Mouse (Mus musculus): ENCODE data around the gene Foxo3. TPM values are rescaled to one million over a fixed set of nuclear protein-coding genes. Genes with fewer than 3 reads are reported as not detected.

Foxo3 gene
- polyA plus RNA-seq, 1 experiment from 2014 or later: 7.1 TPM

GRCm38 (mm10) chr10:42235321-42235720 lies 41.2 kb downstream of the Foxo3 start:
- Histone ChIP-seq H3K4me3 (ENCODE audit: control insufficient read depth in 1 of 2, insufficient read depth in 1 of 2, low read depth in 1 of 2, low read length in 2 of 2) (no peak overlapping the region), H3K27ac (replicated peaks in 1 of 2; ENCODE audit: control insufficient read depth in 1 of 2, insufficient read depth in 1 of 2, low read depth in 2 of 2, low read length in 2 of 2) (no peak overlapping the region), H3K36me3 (ENCODE audit: control insufficient read depth, insufficient read depth, low read length) (0 out of 2 replicates have a peak, but pooled peaks cover 3% of the 10 kb centered on the region), H3K9me3 (ENCODE audit: control insufficient read depth, low read length) (no peaks in the 10 kb centered on the region), H3K9ac (ENCODE audit: low read length) (no peak overlapping the region), H3K4me2 (ENCODE audit: low read length) (no peak overlapping the region), H3K27me3 (ENCODE audit: control insufficient read depth, insufficient read depth, low read length) (no peaks in the 10 kb centered on the region), H3K4me1 (ENCODE audit: control insufficient read depth in 2 of 2, insufficient read depth in 2 of 2, low read length in 2 of 2) (peaks cover 9 to 21% of the 10 kb centered on the region in 2 experiments; a peak in 3 of 4 replicates)
- no peak for ATAC-seq (ENCODE audit: insufficient number of reproducible peaks, insufficient read depth, low FRiP score, low read depth)
- WGBS: 73% methylated on average over 6 of the region's 6 CpGs

GRCm38 (mm10) chr10:42232977-42233376 lies 43.6 kb downstream of the Foxo3 start:
- 91% methylated on average over 11 of the region's 11 CpGs for WGBS

GRCm38 (mm10) chr10:42231847-42232246 lies 44.7 kb downstream of the Foxo3 start:
- no peak for ATAC-seq (ENCODE audit: insufficient number of reproducible peaks, insufficient read depth, low FRiP score, low read depth)
- 94% methylated on average over 8 of the region's 8 CpGs for WGBS
- H3K27ac ChIP-seq (replicated peaks in 1 of 2; ENCODE audit: control insufficient read depth in 1 of 2, insufficient read depth in 1 of 2, low read depth in 2 of 2, low read length in 2 of 2): no peak overlapping the region
- H3K4me1 ChIP-seq (ENCODE audit: control insufficient read depth in 2 of 2, insufficient read depth in 2 of 2, low read length in 2 of 2): peaks cover 4 to 19% of the 10 kb centered on the region in 2 experiments; a peak in 3 of 4 replicates
- H3K9ac ChIP-seq (ENCODE audit: low read length): no peak overlapping the region
- no peaks in the 10 kb centered on the region for H3K9me3 ChIP-seq (ENCODE audit: control insufficient read depth, low read length)
- no peaks in the 10 kb centered on the region for H3K27me3 ChIP-seq (ENCODE audit: control insufficient read depth, insufficient read depth, low read length)
- no peak overlapping the region for H3K4me3 ChIP-seq (ENCODE audit: control insufficient read depth in 1 of 2, insufficient read depth in 1 of 2, low read depth in 1 of 2, low read length in 2 of 2)
- 0 out of 2 replicates have a peak, but pooled peaks cover 4% of the 10 kb centered on the region for H3K36me3 ChIP-seq (ENCODE audit: control insufficient read depth, insufficient read depth, low read length)
- no peak overlapping the region for H3K4me2 ChIP-seq (ENCODE audit: low read length)

More at GRCm38 (mm10) chr10:42232977-42233376, 43.6 kb downstream of the Foxo3 start:
- Histone ChIP-seq H3K4me3 (ENCODE audit: control insufficient read depth in 1 of 2, insufficient read depth in 1 of 2, low read depth in 1 of 2, low read length in 2 of 2) (no peak overlapping the region), H3K4me1 (ENCODE audit: control insufficient read depth in 2 of 2, insufficient read depth in 2 of 2, low read length in 2 of 2) (peaks cover 4 to 16% of the 10 kb centered on the region in 2 experiments; a peak in 3 of 4 replicates), H3K4me2 (ENCODE audit: low read length) (no peak overlapping the region), H3K27ac (replicated peaks in 1 of 2; ENCODE audit: control insufficient read depth in 1 of 2, insufficient read depth in 1 of 2, low read depth in 2 of 2, low read length in 2 of 2) (no peak overlapping the region), H3K9me3 (ENCODE audit: control insufficient read depth, low read length) (no peaks in the 10 kb centered on the region), H3K36me3 (ENCODE audit: control insufficient read depth, insufficient read depth, low read length) (0 out of 2 replicates have a peak, but pooled peaks cover 3% of the 10 kb centered on the region), H3K9ac (ENCODE audit: low read length) (no peak overlapping the region), H3K27me3 (ENCODE audit: control insufficient read depth, insufficient read depth, low read length) (no peaks in the 10 kb centered on the region)
- ATAC-seq (ENCODE audit: insufficient number of reproducible peaks, insufficient read depth, low FRiP score, low read depth): no peak

- H3K36me3 ChIP-seq (ENCODE audit: control insufficient read depth, insufficient read depth, low read length): 0 out of 2 replicates have a peak, but pooled peaks cover 11% of the 10 kb centered on the region
- no peak overlapping the region for H3K27ac ChIP-seq (replicated peaks in 1 of 2; ENCODE audit: control insufficient read depth in 1 of 2, insufficient read depth in 1 of 2, low read depth in 2 of 2, low read length in 2 of 2)
- H3K4me3 ChIP-seq (ENCODE audit: control insufficient read depth in 1 of 2, insufficient read depth in 1 of 2, low read depth in 1 of 2, low read length in 2 of 2): no peak overlapping the region
- peaks cover 4 to 19% of the 10 kb centered on the region in 2 experiments; a peak in 3 of 4 replicates for H3K4me1 ChIP-seq (ENCODE audit: control insufficient read depth in 2 of 2, insufficient read depth in 2 of 2, low read length in 2 of 2)
- WGBS: 79% methylated on average over 3 of the region's 3 CpGs
- H3K27me3 ChIP-seq (ENCODE audit: control insufficient read depth, insufficient read depth, low read length): no peaks in the 10 kb centered on the region
- no peak overlapping the region for H3K4me2 ChIP-seq (ENCODE audit: low read length)
- ATAC-seq (ENCODE audit: insufficient number of reproducible peaks, insufficient read depth, low FRiP score, low read depth): no peak
- no peak overlapping the region for H3K9ac ChIP-seq (ENCODE audit: low read length)
- no peaks in the 10 kb centered on the region for H3K9me3 ChIP-seq (ENCODE audit: control insufficient read depth, low read length)
Measured at GRCm38 (mm10) chr10:42231100-42231541, 45.4 kb downstream of the Foxo3 start.

- peaks cover 4 to 19% of the 10 kb centered on the region in 2 experiments; a peak in 3 of 4 replicates for H3K4me1 ChIP-seq (ENCODE audit: control insufficient read depth in 2 of 2, insufficient read depth in 2 of 2, low read length in 2 of 2)
- ATAC-seq (ENCODE audit: insufficient number of reproducible peaks, insufficient read depth, low FRiP score, low read depth): no peak
- H3K4me3 ChIP-seq (ENCODE audit: control insufficient read depth in 1 of 2, insufficient read depth in 1 of 2, low read depth in 1 of 2, low read length in 2 of 2): no peak overlapping the region
- H3K27ac ChIP-seq (replicated peaks in 1 of 2; ENCODE audit: control insufficient read depth in 1 of 2, insufficient read depth in 1 of 2, low read depth in 2 of 2, low read length in 2 of 2): no peak overlapping the region
- 95% methylated on average over 5 of the region's 5 CpGs for WGBS
- H3K9ac ChIP-seq (ENCODE audit: low read length): no peak overlapping the region
- H3K4me2 ChIP-seq (ENCODE audit: low read length): no peak overlapping the region
- 0 out of 2 replicates have a peak, but pooled peaks cover 11% of the 10 kb centered on the region for H3K36me3 ChIP-seq (ENCODE audit: control insufficient read depth, insufficient read depth, low read length)
- H3K9me3 ChIP-seq (ENCODE audit: control insufficient read depth, low read length): no peaks in the 10 kb centered on the region
- no peaks in the 10 kb centered on the region for H3K27me3 ChIP-seq (ENCODE audit: control insufficient read depth, insufficient read depth, low read length)
Measured at GRCm38 (mm10) chr10:42230471-42231099, 46.0 kb downstream of the Foxo3 start.

GRCm38 (mm10) chr10:42227751-42228241 lies 48.8 kb downstream of the Foxo3 start:
- Histone ChIP-seq H3K27me3 (ENCODE audit: control insufficient read depth, insufficient read depth, low read length) (no peaks in the 10 kb centered on the region), H3K27ac (replicated peaks in 1 of 2; ENCODE audit: control insufficient read depth in 1 of 2, insufficient read depth in 1 of 2, low read depth in 2 of 2, low read length in 2 of 2) (no peak overlapping the region), H3K9me3 (ENCODE audit: control insufficient read depth, low read length) (no peaks in the 10 kb centered on the region), H3K4me3 (ENCODE audit: control insufficient read depth in 1 of 2, insufficient read depth in 1 of 2, low read depth in 1 of 2, low read length in 2 of 2) (no peak overlapping the region), H3K9ac (ENCODE audit: low read length) (no peak overlapping the region), H3K4me1 (ENCODE audit: control insufficient read depth in 2 of 2, insufficient read depth in 2 of 2, low read length in 2 of 2) (peaks cover 4 to 19% of the 10 kb centered on the region in 2 experiments; a peak in 3 of 4 replicates), H3K4me2 (ENCODE audit: low read length) (no peak overlapping the region), H3K36me3 (ENCODE audit: control insufficient read depth, insufficient read depth, low read length) (0 out of 2 replicates have a peak, but pooled peaks cover 7% of the 10 kb centered on the region)
- 50% methylated on average over 4 of the region's 4 CpGs for WGBS
- ATAC-seq (ENCODE audit: insufficient number of reproducible peaks, insufficient read depth, low FRiP score, low read depth): no peak

GRCm38 (mm10) chr10:42226176-42226575 lies 50.4 kb downstream of the Foxo3 start:
- H3K36me3 ChIP-seq (ENCODE audit: control insufficient read depth, insufficient read depth, low read length): 0 out of 2 replicates have a peak, but pooled peaks cover 7% of the 10 kb centered on the region
- no peaks in the 10 kb centered on the region for H3K9me3 ChIP-seq (ENCODE audit: control insufficient read depth, low read length)
- H3K4me1 ChIP-seq (ENCODE audit: control insufficient read depth in 2 of 2, insufficient read depth in 2 of 2, low read length in 2 of 2): peaks cover 4 to 26% of the 10 kb centered on the region in 2 experiments; a peak in 3 of 4 replicates
- 92% methylated on average over 15 of the region's 15 CpGs for WGBS
- no peak overlapping the region for H3K4me3 ChIP-seq (ENCODE audit: control insufficient read depth in 1 of 2, insufficient read depth in 1 of 2, low read depth in 1 of 2, low read length in 2 of 2)
- H3K27me3 ChIP-seq (ENCODE audit: control insufficient read depth, insufficient read depth, low read length): no peaks in the 10 kb centered on the region
- no peak for ATAC-seq (ENCODE audit: insufficient number of reproducible peaks, insufficient read depth, low FRiP score, low read depth)
- H3K27ac ChIP-seq (replicated peaks in 1 of 2; ENCODE audit: control insufficient read depth in 1 of 2, insufficient read depth in 1 of 2, low read depth in 2 of 2, low read length in 2 of 2): no peak overlapping the region
- no peak overlapping the region for H3K4me2 ChIP-seq (ENCODE audit: low read length)
- no peak overlapping the region for H3K9ac ChIP-seq (ENCODE audit: low read length)

Data from heart, embryonic 14.5 days (tissue).